Mouse (Mus musculus) kidney, postnatal 0 days (tissue): ENCODE measurements at regions not wholly inside any gene's neighbourhood (a gene's known extent, or its start where the extent isn't known, plus 50 kb on each side); places are given as distances from the start of the nearest gene placed in this dataset.

Experiments used
- ATAC-seq: fragments of 200-750 bp; cut with Nextera tagmentation; replicated peaks from 2 replicates; pipeline ENCODE4 v1.8.0; 2017; ENCODE audit warnings: low read depth, moderate number of reproducible peaks, moderate TSS enrichment, moderate library complexity; ENCODE audit not compliant: low FRiP score
- DNase-seq: peaks from one replicate; pipeline ENCODE4 v3.0.0-alpha.2; 2016; ENCODE audit warnings: low spot score
- H3K27ac ChIP-seq: fragments of 300-500 bp; sonication (generic); 2 replicates; pipeline ENCODE4 v1.5.1; 2014; ENCODE audit warnings: mild to moderate bottlenecking
- H3K27me3 ChIP-seq: fragments of 300-500 bp; sonication (generic); 2 replicates; pipeline ENCODE4 v1.6.1; 2014; ENCODE audit warnings: low read length, mixed read lengths; ENCODE audit not compliant: insufficient read depth
- H3K36me3 ChIP-seq: fragments of 300-500 bp; sonication (generic); 2 replicates; pipeline ENCODE4 v1.6.1; 2014; ENCODE audit warnings: low read length, mixed read lengths; ENCODE audit not compliant: insufficient read depth
- H3K4me1 ChIP-seq: fragments of 300-500 bp; sonication (generic); replicated peaks from 2 replicates; pipeline ENCODE4 v1.6.1; 2014; ENCODE audit warnings: antibody characterized with exemption, low read length, mixed read lengths; ENCODE audit not compliant: insufficient read depth
- H3K4me2 ChIP-seq: fragments of 300-500 bp; sonication (generic); 2 replicates; pipeline ENCODE4 v1.6.1; 2014; ENCODE audit warnings: mild to moderate bottlenecking, low read length, moderate library complexity, mixed read lengths
- H3K4me3 ChIP-seq: fragments of 300-500 bp; sonication (generic); replicated peaks from 2 replicates; pipeline ENCODE4 v1.5.1; 2014; ENCODE audit warnings: low read depth, low read length
- H3K9ac ChIP-seq: fragments of 300-500 bp; sonication (generic); 2 replicates; pipeline ENCODE4 v1.6.1; 2014; ENCODE audit warnings: low read depth, low read length
- H3K9me3 ChIP-seq: fragments of 300-500 bp; sonication (generic); replicated peaks from 2 replicates; pipeline ENCODE4 v1.6.1; 2016; ENCODE audit warnings: low read length, inconsistent platforms, mixed read lengths
- CTCF ChIP-seq: IDR thresholded peaks from 2 replicates; pipeline ENCODE4 v1.5.1; 2016; ENCODE audit warnings: antibody characterized with exemption, low read depth, mild to moderate bottlenecking, moderate library complexity
- WGBS: fragments of 180-500 bp; shearing (Covaris S2); extraction: QIAGEN DNeasy Blood & Tissue Kit; methylation state at CpG from one replicate; pipeline ENCODE4 v1.1.7; 2014; 5-methylcytosine and 5-hydroxymethylcytosine counted together

GRCm38 (mm10) chr12:70523379-70523778 is 70.5 kb downstream of the Tmx1 start:
- Histone ChIP-seq H3K9me3 (no peaks in the 10 kb centered on the region), H3K27me3 (no peaks in the 10 kb centered on the region), H3K4me2 (no peak overlapping the region), H3K9ac (no peak overlapping the region), H3K4me1 (0 out of 2 replicates have a peak, but pooled peaks cover 4% of the 10 kb centered on the region), H3K36me3 (no peaks in the 10 kb centered on the region), H3K27ac (no peak overlapping the region), H3K4me3 (no peak overlapping the region)
- ATAC-seq (no peak), DNase-seq (peak; percentile 24)
- no peak for TF ChIP-seq CTCF
- 69% methylated on average over 7 of the region's 7 CpGs for WGBS

GRCm38 (mm10) chr12:70524703-70525102 is 71.8 kb downstream of the Tmx1 start:
- Histone ChIP-seq H3K27me3 (no peaks in the 10 kb centered on the region), H3K36me3 (no peaks in the 10 kb centered on the region), H3K9me3 (no peaks in the 10 kb centered on the region), H3K9ac (no peak overlapping the region), H3K4me1 (0 out of 2 replicates have a peak, but pooled peaks cover 4% of the 10 kb centered on the region), H3K4me2 (no peak overlapping the region), H3K4me3 (no peak overlapping the region), H3K27ac (no peak overlapping the region)
- no peak for TF ChIP-seq CTCF
- no peak for DNase-seq
- ATAC-seq, result no peak
- 81% methylated on average over 4 of the region's 4 CpGs for WGBS

GRCm38 (mm10) chr12:70531661-70532060 is 78.8 kb downstream of the Tmx1 start:
- no peak for TF ChIP-seq CTCF
- Histone ChIP-seq H3K4me2 (no peak overlapping the region), H3K4me3 (no peak overlapping the region), H3K9ac (no peak overlapping the region), H3K27me3 (no peaks in the 10 kb centered on the region), H3K27ac (no peak overlapping the region), H3K9me3 (no peaks in the 10 kb centered on the region), H3K36me3 (no peaks in the 10 kb centered on the region), H3K4me1 (no peaks in the 10 kb centered on the region)
- ATAC-seq (no peak), DNase-seq (no peak)

- no peak for TF ChIP-seq CTCF
- DNase-seq (no peak), ATAC-seq (no peak)
- H3K27ac ChIP-seq, result no peak overlapping the region
- H3K9ac ChIP-seq, result no peak overlapping the region
- 79% methylated on average over 10 of the region's 10 CpGs for WGBS
- no peaks in the 10 kb centered on the region for H3K36me3 ChIP-seq
- no peaks in the 10 kb centered on the region for H3K9me3 ChIP-seq
- no peak overlapping the region for H3K4me2 ChIP-seq
- H3K4me3 ChIP-seq, result no peak overlapping the region
- no peaks in the 10 kb centered on the region for H3K4me1 ChIP-seq
- H3K27me3 ChIP-seq, result no peaks in the 10 kb centered on the region
These were observed 79.3 kb downstream of the Tmx1 start for GRCm38 (mm10) chr12:70532225-70532624.

GRCm38 (mm10) chr12:70532843-70533242 is 79.9 kb downstream of the Tmx1 start:
- H3K9ac ChIP-seq, result no peak overlapping the region
- H3K9me3 ChIP-seq, result no peaks in the 10 kb centered on the region
- H3K27me3 ChIP-seq, result no peaks in the 10 kb centered on the region
- no peak overlapping the region for H3K4me2 ChIP-seq
- WGBS, result 78% methylated on average over 10 of the region's 10 CpGs
- ATAC-seq, result no peak
- H3K36me3 ChIP-seq, result no peaks in the 10 kb centered on the region
- H3K4me1 ChIP-seq, result no peaks in the 10 kb centered on the region
- TF ChIP-seq CTCF, result no peak
- no peak overlapping the region for H3K27ac ChIP-seq
- no peak for DNase-seq
- no peak overlapping the region for H3K4me3 ChIP-seq

- no peak overlapping the region for H3K9ac ChIP-seq
- ATAC-seq (no peak), DNase-seq (peak; percentile 19)
- H3K4me2 ChIP-seq, result no peak overlapping the region
- no peaks in the 10 kb centered on the region for H3K27me3 ChIP-seq
- TF ChIP-seq CTCF, result no peak
- H3K36me3 ChIP-seq, result no peaks in the 10 kb centered on the region
- no peak overlapping the region for H3K4me3 ChIP-seq
- no peak overlapping the region for H3K27ac ChIP-seq
- H3K4me1 ChIP-seq, result no peaks in the 10 kb centered on the region
- WGBS, result 67% methylated on average over 12 of the region's 12 CpGs
- no peaks in the 10 kb centered on the region for H3K9me3 ChIP-seq
These were observed 80.6 kb downstream of the Tmx1 start for GRCm38 (mm10) chr12:70533375-70533935.

- no peak for TF ChIP-seq CTCF
- DNase-seq, result no peak
- ATAC-seq, result no peak
- Histone ChIP-seq H3K27me3 (no peaks in the 10 kb centered on the region), H3K4me3 (no peak overlapping the region), H3K27ac (no peak overlapping the region), H3K4me2 (no peak overlapping the region), H3K9me3 (no peaks in the 10 kb centered on the region), H3K9ac (no peak overlapping the region), H3K36me3 (no peaks in the 10 kb centered on the region), H3K4me1 (no peaks in the 10 kb centered on the region; the same call in 1 of the 2 replicates)
- WGBS, result 76% methylated on average over 4 of the region's 4 CpGs
These were observed 86.2 kb downstream of the Tmx1 start for GRCm38 (mm10) chr12:70539124-70539523.
